Mouse (Mus musculus) heart, embryonic 16.5 days (tissue): ENCODE results near the gene Dcun1d5. TPM values are rescaled to one million over a fixed set of nuclear protein-coding genes. Genes with fewer than 3 reads are reported as not detected.
"Not testable (repeated sequence)": the region's sequence is repeated elsewhere in the genome, so short reads cannot be mapped to it uniquely, and the experiment has no call there.

Experiments used
- ATAC-seq: fragments of 200-750 bp; cut with Nextera tagmentation; replicated peaks from 2 replicates; pipeline ENCODE4 v1.8.0; 2017; ENCODE audit warnings: moderate number of reproducible peaks; ENCODE audit not compliant: insufficient read depth, low FRiP score; ENCODE audit errors: extremely low read depth
- H3K27ac ChIP-seq: fragments of 300-500 bp; sonication (generic); 2 replicates; pipeline ENCODE4 v1.5.1; 2014; ENCODE audit warnings: mild to moderate bottlenecking, low read length, control low read depth, moderate library complexity
- H3K27me3 ChIP-seq: fragments of 300-500 bp; sonication (generic); 2 replicates; pipeline ENCODE4 v1.6.1; 2014; ENCODE audit warnings: low read length, mixed read lengths; ENCODE audit not compliant: control insufficient read depth, insufficient read depth
- H3K36me3 ChIP-seq: fragments of 300-500 bp; sonication (generic); 2 replicates; pipeline ENCODE4 v1.6.1; 2014; ENCODE audit not compliant: control insufficient read depth, insufficient read depth
- H3K4me1 ChIP-seq: fragments of 300-500 bp; sonication (generic); 2 replicates; pipeline ENCODE4 v1.6.1; 2014; ENCODE audit warnings: low read length, mixed read lengths; ENCODE audit not compliant: control insufficient read depth, insufficient read depth
- H3K4me2 ChIP-seq: fragments of 300-500 bp; sonication (generic); 2 replicates; pipeline ENCODE4 v1.6.1; 2014; ENCODE audit warnings: low read depth, mild to moderate bottlenecking, control low read depth, low read length
- H3K4me3 ChIP-seq: fragments of 300-500 bp; sonication (generic); 2 replicates; pipeline ENCODE4 v1.5.1; 2014; ENCODE audit warnings: mild to moderate bottlenecking, control low read depth, low read length
- H3K9ac ChIP-seq: fragments of 300-500 bp; sonication (generic); 2 replicates; pipeline ENCODE4 v1.6.1; 2014; ENCODE audit warnings: low read length, control low read depth
- H3K9me3 ChIP-seq: fragments of 300-500 bp; sonication (generic); replicated peaks from 2 replicates; pipeline ENCODE4 v1.6.1; 2016; ENCODE audit warnings: low read length; ENCODE audit not compliant: control insufficient read depth
- WGBS: fragments of 180-500 bp; shearing (Covaris S2); extraction: QIAGEN DNeasy Blood & Tissue Kit; methylation state at CpG from one replicate; pipeline ENCODE4 v1.1.7; 2014; 5-methylcytosine and 5-hydroxymethylcytosine counted together
- polyA plus RNA-seq: library from polyadenylated mRNA; unstranded; fragments of >200 nt; fragmentation: Nextera tagmentation; extraction: Ambion mirVana; gene quantifications from 2 replicates; pipeline ENCODE4 v1.2.1, GENCODE M21; 2015

The Dcun1d5 gene
- polyA plus RNA-seq, 1 experiment from 2014 or later = 93.7 TPM

GRCm38 (mm10) chr9:7184897-7185291 lies 574 bp downstream of the Dcun1d5 start:
- under 1% methylated on average over 23 of the region's 31 CpGs for WGBS
- ATAC-seq = peak; percentile 70
- Histone ChIP-seq H3K36me3 (peaks cover under 1% of the 10 kb centered on the region; the same call in 1 of the 2 replicates), H3K9me3 (no peaks in the 10 kb centered on the region), H3K9ac (peak overlapping the region; percentile 95), H3K4me3 (peak overlapping the region; percentile 96), H3K4me2 (peak overlapping the region; percentile 84), H3K27me3 (no peaks in the 10 kb centered on the region), H3K27ac (peak overlapping the region; percentile 96), H3K4me1 (peaks cover 17% of the 10 kb centered on the region)

GRCm38 (mm10) chr9:7190694-7191093 lies 6.4 kb downstream of the Dcun1d5 start:
- 86% methylated on average over 3 of the region's 3 CpGs for WGBS
- not testable (repeated sequence) for H3K27me3 ChIP-seq, H3K4me1 ChIP-seq, H3K36me3 ChIP-seq, H3K27ac ChIP-seq, ATAC-seq, H3K9ac ChIP-seq, H3K4me3 ChIP-seq, H3K9me3 ChIP-seq, H3K4me2 ChIP-seq

GRCm38 (mm10) chr9:7216240-7216639 lies 31.9 kb downstream of the Dcun1d5 start:
- 51% methylated on average over 2 of the region's 2 CpGs for WGBS
- H3K4me3 ChIP-seq = no peak overlapping the region
- H3K4me2 ChIP-seq = no peak overlapping the region
- no peaks in the 10 kb centered on the region for H3K4me1 ChIP-seq
- H3K27me3 ChIP-seq = no peaks in the 10 kb centered on the region
- H3K9ac ChIP-seq = no peak overlapping the region
- H3K27ac ChIP-seq = no peak overlapping the region
- H3K36me3 ChIP-seq = peaks cover 9% of the 10 kb centered on the region
- ATAC-seq = no peak
- H3K9me3 ChIP-seq = no peaks in the 10 kb centered on the region

- H3K27ac ChIP-seq = no peak overlapping the region
- no peak overlapping the region for H3K4me3 ChIP-seq
- no peak overlapping the region for H3K9ac ChIP-seq
- no peaks in the 10 kb centered on the region for H3K9me3 ChIP-seq
- no peaks in the 10 kb centered on the region for H3K27me3 ChIP-seq
- H3K4me2 ChIP-seq = no peak overlapping the region
- WGBS = 81% methylated on average over 5 of the region's 5 CpGs
- no peak for ATAC-seq
- H3K36me3 ChIP-seq = no peaks in the 10 kb centered on the region
- H3K4me1 ChIP-seq = no peaks in the 10 kb centered on the region
These were observed 36.7 kb downstream of the Dcun1d5 start for GRCm38 (mm10) chr9:7221024-7221423.

- H3K4me1 ChIP-seq = no peaks in the 10 kb centered on the region
- WGBS = 73% methylated on average over 7 of the region's 7 CpGs
These were observed 37.1 kb downstream of the Dcun1d5 start for GRCm38 (mm10) chr9:7221460-7221859.

GRCm38 (mm10) chr9:7238619-7239018 lies 54.3 kb downstream of the Dcun1d5 start:
- Histone ChIP-seq H3K36me3 (no peaks in the 10 kb centered on the region), H3K9me3 (no peaks in the 10 kb centered on the region), H3K4me3 (no peak overlapping the region), H3K9ac (no peak overlapping the region), H3K27me3 (no peaks in the 10 kb centered on the region), H3K27ac (no peak overlapping the region), H3K4me1 (no peaks in the 10 kb centered on the region), H3K4me2 (no peak overlapping the region)
- ATAC-seq = no peak
- 89% methylated on average over 1 of the region's 1 CpGs for WGBS

More at GRCm38 (mm10) chr9:7221460-7221859, 37.1 kb downstream of the Dcun1d5 start:
- H3K4me3 ChIP-seq = no peak overlapping the region
- no peak overlapping the region for H3K9ac ChIP-seq
- no peaks in the 10 kb centered on the region for H3K27me3 ChIP-seq
- no peak overlapping the region for H3K4me2 ChIP-seq
- H3K27ac ChIP-seq = no peak overlapping the region
- H3K36me3 ChIP-seq = no peaks in the 10 kb centered on the region
- no peak for ATAC-seq
- H3K9me3 ChIP-seq = no peaks in the 10 kb centered on the region

GRCm38 (mm10) chr9:7239967-7240366 lies 55.6 kb downstream of the Dcun1d5 start:
- Histone ChIP-seq H3K9me3 (no peaks in the 10 kb centered on the region), H3K4me3 (no peak overlapping the region), H3K36me3 (no peaks in the 10 kb centered on the region), H3K9ac (no peak overlapping the region), H3K27me3 (no peaks in the 10 kb centered on the region), H3K27ac (no peak overlapping the region), H3K4me2 (no peak overlapping the region), H3K4me1 (no peaks in the 10 kb centered on the region)
- 86% methylated on average over 2 of the region's 2 CpGs for WGBS
- no peak for ATAC-seq

- Histone ChIP-seq H3K4me2 (no peak overlapping the region), H3K9me3 (no peaks in the 10 kb centered on the region), H3K27me3 (no peaks in the 10 kb centered on the region), H3K9ac (no peak overlapping the region), H3K4me3 (no peak overlapping the region), H3K4me1 (no peaks in the 10 kb centered on the region), H3K36me3 (no peaks in the 10 kb centered on the region), H3K27ac (no peak overlapping the region)
- 57% methylated on average over 1 of the region's 1 CpGs for WGBS
- ATAC-seq = peak; percentile 41; the same call in 1 of the 2 replicates
These were observed 68.7 kb downstream of the Dcun1d5 start for GRCm38 (mm10) chr9:7252797-7253654.
